Mouse (Mus musculus) B cell, adult 2 months (primary cell): ENCODE measurements around the gene Hydin.
A peak's percentile ranks its signal among the peaks of the same experiment; 100 is the strongest.
"Not testable (repeated sequence)": the region's sequence is repeated elsewhere in the genome, so short reads cannot be mapped to it uniquely, and the experiment has no call there.

Experiments
- DNase-seq, 2 experiments: peaks; one replicate each; pipeline ENCODE4 v3.0.0; 2022

The Hydin gene

GRCm38 (mm10) chr8:110530008-110530762, 263.4 kb downstream of the Hydin start:
- DNase-seq = no peak

DNA sequence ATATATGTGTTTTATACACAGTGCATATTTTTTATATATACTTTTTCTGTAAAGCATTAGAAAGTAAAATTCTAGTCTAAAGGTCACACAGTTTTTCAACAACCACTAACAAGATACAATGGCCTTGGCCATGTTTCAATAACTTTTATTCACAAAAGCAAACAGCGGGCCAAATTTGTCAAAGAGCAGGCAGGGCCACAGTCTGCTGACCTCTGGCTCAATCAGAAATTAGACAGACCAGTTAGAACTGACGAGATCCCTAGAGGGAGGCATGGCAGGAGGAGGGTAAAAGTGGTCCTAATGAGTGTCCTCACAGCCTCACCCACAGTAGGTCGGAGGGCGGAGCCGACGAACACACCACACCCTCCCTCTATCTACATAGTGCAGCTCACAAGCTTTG, 267.0 kb downstream of the Hydin start:
- no peak for DNase-seq

DNA sequence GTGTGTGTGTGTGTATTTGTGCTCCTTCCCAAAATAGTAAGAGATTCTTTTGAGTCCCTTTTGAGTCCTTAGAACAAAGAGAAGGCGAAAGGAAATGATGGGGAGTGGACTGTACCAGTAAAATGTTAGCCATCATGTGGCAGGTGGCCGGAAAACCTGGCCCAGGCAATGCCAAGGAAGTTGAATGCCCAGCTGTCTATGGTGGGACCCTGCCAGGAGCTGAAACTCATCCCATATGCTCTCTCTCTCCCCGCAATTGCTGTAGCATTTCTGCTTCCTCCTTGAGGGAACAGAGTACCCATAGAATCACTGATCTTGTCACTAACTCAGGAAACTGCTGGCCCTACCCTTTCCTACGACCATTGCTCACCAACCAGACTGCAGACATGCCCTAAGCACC, 271.1 kb downstream of the Hydin start:
- DNase-seq = no peak

GRCm38 (mm10) chr8:110550343-110550742, 283.6 kb downstream of the Hydin start:
- no peak for DNase-seq

DNA sequence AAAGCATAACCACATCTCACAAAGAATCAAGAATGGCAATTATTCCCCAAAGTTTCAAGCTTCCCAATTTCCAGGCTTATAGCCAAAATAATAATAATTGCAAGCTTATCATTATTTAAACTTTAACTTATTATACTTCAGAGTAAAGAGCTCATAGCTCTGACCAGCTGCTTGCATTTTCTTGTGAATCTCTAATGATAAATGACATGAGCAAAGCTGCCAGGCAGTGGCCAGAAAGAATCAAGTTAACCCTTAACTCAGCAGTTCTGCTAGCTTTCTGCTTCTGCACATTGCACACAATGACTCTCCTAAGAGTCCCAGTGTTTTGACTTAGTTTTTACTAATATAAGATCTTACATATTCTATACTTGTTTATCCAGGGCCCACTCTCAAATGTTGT, 285.3 kb downstream of the Hydin start:
- DNase-seq = not testable (repeated sequence)

- no peak for DNase-seq
Measured at GRCm38 (mm10) chr8:110592641-110593040, 325.9 kb downstream of the Hydin start.

DNA sequence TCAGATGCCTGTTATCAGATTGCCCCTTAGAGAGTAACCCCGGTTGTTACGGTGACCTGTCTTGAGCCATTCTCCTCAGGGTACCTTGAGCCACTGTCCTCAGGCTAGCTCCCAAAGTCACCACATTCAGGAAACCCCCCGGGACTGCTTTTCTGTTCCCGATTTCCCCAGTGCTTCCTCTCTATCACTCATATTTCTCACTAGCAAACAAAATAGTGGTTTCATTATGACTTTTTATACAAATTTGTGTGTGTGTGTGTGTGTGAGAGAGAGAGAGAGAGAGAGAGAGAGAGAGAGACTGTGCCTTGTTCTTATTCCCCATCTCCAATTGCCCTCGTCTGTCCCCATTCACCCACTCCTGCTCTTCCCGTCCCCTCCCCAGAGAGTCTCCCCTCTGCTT, 327.4 kb downstream of the Hydin start:
- DNase-seq = no peak

- peak; percentile 53 to 54 for DNase-seq
Measured at GRCm38 (mm10) chr8:110604556-110604955, 337.8 kb downstream of the Hydin start.

DNA sequence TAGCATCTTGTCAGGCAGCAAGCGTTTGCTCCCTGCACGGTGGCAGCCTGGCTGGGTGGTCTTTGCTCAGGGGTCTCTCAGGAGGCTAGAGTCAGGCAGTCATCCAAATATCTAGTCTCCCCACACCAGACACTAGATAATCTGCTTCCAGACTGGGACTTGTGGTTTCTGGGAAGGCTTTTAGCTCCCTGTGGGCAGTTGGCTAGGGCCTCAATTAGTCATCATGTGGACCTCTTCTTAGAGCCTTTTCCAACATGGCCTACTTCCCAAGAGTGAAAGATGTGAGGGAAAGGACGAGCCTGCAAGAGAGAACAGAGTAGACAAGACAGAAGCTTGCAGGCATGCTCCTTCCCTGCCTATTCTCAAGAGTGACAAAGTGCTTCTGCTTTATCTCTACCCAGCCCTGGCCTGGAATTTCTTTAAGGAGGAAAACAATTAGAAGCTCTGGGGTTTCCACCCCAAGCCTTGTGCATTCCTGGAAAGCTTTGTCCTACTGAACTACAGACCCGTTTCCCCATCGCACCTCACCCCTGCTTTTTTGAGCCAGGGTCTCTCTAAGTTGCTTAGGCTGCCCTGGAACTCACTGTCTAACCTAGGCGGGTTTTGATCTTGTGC, 338.7 kb downstream of the Hydin start:
- DNase-seq = no peak

DNA sequence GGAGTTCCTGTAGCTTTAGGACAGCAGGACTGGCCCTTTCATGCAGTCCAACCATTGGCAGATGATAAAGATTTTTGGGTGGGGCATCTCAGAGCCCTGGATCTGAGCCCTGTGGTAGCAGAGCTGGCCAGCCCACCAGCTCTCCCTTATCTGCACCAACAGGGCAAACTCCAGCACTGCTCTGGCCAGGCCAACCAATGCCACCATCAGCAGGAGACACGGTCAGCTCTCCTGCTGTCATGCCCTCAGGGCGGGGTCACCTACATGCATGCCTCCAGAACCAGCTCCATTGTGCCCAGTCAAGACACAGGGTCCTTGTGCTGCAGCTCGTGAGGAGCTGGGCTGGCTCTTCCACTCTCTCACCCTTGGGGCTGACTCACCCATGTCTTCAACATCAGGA, 349.0 kb downstream of the Hydin start:
- DNase-seq = no peak

DNA sequence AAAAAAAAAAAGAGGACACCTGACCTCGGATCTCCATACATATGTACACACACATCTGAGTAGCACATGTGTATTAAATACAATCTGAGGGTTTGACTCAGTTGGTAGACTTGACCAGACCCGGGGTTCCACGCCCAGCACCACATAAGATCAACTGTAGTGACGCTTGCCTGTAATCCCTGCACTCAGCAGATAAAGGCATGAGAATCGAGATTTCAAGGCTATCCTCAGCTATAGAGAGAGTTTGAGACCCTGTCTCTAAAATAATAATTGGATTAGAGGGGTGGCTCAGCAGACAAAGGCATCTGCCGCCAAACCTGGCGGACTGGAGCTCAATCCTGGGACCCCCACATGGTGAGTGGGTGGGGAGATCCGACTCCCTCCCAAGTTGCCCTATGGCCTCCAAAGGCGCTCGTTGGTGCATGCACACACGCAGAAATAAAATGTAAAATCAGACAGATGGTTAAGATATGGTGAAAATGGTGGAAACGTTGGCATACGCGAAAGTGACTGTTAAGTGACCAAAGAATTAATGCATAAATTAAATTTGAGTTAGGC, 351.1 kb downstream of the Hydin start:
- no peak for DNase-seq

DNA sequence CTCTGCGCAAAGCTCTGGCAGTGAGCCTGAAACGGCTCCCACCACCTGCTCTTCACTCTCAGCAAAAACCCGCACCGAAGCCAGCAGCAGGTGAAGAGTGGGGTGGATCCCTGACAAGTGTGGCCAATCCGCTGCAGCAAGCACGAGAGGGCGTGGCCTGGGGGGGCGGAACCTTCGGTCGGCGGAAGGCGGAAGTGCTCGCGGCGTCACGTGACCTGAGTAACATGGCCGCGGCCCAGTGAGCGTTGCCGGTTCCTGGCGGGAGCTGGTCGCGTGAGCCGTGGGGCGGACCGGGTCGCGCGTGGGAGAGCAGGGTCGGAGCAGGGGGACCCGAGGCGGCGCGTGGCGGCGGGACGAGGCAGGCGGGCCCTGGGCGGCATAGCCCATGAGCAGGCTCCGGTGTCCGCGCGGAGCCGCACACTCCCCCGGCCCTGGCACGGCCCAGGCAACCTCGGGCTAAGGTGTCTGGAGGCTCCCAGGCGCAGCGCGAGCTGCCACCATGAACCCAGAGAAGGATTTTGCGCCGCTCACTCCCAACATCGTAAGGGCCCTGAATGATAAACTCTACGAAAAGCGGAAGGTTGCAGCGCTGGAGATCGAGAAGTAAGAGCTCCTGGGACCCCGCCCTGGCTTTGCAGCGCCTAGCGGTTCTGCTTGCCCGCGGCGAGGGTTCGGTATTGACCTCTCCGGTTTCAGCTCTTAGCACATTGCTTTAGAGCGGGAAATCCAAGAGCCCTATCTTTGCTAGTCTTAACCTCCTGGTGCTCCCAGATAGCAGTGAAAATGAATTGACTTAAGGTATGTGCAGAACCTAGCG, 351.8 kb downstream of the Hydin start, which contains the start of gene Vac14:
Gene Vac14, plus strand, starts transcription at position 195 of the 817 bp plus-strand sequence.
- peak; percentile 99 to 100 for DNase-seq

GRCm38 (mm10) chr8:110619208-110619574, 352.4 kb downstream of the Hydin start:
- DNase-seq = no peak

- DNase-seq = peak; percentile 20 to 22
Measured at GRCm38 (mm10) chr8:110619919-110620318, 353.1 kb downstream of the Hydin start.

DNA sequence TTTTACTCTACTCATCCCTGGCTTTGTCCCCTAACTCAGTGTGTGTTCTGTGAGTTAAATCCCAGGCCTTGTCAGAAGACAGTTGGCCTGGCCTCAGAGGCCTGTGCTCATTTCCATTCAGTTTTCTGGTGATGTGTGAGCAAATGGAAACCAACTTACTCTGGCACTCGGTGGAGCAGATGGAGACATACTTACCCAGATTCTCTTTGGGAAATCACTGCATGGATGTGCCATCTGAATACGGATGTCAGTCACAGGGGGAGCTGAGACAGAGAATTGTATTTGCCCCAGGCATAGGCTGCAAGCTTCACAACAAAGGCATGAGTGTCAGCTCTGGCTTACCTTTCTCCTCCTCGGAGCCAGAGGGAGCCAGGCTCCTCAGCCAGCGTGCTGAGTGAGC, 359.7 kb downstream of the Hydin start:
- DNase-seq = no peak

DNA sequence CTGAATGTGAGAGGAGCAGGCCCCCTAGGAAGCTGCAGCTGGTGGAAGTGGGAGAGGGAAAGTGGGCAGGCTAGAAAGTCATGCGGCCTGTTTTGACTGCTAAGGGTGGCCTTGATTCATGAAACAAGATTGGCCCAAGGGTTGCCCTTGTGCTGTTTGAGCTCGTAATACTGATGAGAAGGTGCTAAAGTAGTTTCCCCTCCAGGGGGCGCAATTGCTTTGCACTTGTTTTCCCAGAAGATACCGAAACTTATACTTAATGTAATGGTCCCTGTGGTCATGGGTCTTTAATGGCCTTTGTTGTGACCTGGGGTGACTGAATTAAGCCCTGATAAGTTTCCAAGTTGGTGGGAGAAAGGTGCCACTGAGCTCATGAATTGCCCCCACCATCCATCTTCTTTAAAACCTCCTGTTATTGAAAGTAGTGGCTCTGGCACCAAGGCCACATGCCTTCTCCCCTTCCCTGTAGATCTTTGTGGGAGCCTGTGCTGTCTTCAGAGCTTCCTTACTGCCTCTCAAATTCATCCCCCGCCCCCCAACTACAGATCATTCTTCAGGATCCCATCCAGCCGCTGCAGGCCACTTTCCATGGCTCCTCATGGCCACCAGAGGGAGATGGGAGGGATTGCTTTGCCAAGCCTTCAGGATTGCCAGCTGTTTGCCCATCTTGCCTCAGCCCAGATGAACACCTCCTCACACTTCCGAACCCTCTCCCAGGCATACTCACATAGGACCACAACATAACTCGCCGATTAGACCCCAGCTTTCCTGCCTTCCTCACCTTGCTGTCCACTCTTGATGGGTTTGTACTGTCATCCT, 362.7 kb downstream of the Hydin start:
- DNase-seq = peak; percentile 69

- no peak for DNase-seq
Measured at GRCm38 (mm10) chr8:110630079-110630478, 363.3 kb downstream of the Hydin start.

GRCm38 (mm10) chr8:110630571-110631071, 363.8 kb downstream of the Hydin start:
- no peak for DNase-seq

- no peak for DNase-seq
Measured at GRCm38 (mm10) chr8:110631201-110631600, 364.4 kb downstream of the Hydin start.

DNA sequence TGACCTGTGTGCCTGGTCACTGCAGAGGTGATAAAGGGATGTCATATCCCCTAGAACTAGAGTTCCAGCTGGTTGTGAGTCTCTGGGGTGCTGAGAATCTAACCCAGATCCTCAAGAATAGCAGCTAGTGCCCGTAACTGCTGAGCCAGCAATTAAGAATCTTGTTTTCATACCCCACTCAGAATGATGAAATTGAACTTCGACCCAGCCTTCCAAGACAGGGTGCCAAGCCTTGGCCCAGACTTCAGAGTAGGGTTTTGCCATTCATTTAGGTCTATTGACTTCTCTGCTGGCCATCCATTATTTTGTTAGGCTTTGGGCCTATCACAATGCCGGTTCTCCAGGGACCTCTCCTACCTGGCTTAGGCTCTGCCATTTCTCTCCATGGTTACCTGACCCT, 367.0 kb downstream of the Hydin start:
- no peak for DNase-seq

DNA sequence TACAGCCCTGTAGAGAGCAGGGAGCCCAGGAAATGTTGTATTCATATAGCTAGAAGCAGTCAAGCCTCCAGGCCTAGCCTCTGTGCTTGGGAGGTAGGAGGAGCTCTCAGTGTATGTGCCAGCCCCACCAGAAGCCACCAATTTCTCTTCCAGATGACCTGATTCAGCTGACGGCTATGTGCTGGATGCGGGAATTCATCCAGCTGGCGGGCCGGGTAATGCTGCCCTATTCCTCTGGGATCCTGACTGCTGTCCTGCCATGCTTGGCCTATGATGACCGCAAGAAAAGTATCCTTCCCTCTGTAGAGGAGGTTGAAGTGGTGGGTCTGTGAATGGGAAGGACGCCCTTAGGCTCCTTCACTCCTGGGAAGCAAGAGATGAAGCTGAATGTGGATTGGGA, 369.4 kb downstream of the Hydin start:
- no peak for DNase-seq

DNA sequence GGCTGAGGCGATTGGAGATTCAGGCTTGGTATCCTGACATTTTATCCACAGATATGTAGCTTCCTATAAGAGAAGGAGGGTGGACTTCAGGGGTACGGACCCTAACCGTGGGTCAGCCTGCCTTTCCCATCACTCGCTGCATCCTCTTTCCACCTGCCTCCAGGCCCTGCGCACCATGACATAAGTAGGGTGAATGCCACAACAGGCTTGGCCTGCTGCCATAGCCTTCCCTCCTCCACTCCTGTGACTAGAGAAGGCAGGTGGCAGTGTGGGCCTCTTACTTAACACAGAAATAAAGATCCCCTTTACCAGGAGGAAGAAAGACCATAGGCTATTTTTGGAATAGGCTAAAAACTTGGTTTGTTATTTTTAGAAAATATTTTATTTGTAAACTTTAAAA, 375.6 kb downstream of the Hydin start:
- no peak for DNase-seq
